Mouse (Mus musculus): ENCODE measurements around the gene F3. TPM values are rescaled to one million over a fixed set of nuclear protein-coding genes. Genes with fewer than 3 reads are reported as not detected.
A peak's percentile ranks its signal among the peaks of the same experiment; 100 is the strongest.

The F3 gene
- total RNA-seq (2012; rRNA removed) = 28.4 and 57.8 TPM in 2 replicates

- H3K4me1 ChIP-seq (ENCODE audit: control insufficient read depth in 2 of 2, insufficient read depth in 2 of 2, low read length in 2 of 2, poor library complexity in 1 of 2) = peaks cover 0 to 7% of the 10 kb centered on the region in 2 experiments; a peak in 1 of 4 replicates
- in situ Hi-C loops (cut with MboI; ENCODE audit: low sequenced_read_pairs in 2 of 2, unreplicated experiment in 2 of 2) = loop anchor here in 1 of 2 experiments (10.0 kb wide), 1 partner anchor 168 kb away; no protein-coding TSS in a partner anchor
- H3K9me3 ChIP-seq (ENCODE audit: control insufficient read depth, insufficient read depth, low read depth, low read length) = no peaks in the 10 kb centered on the region
- peak within 1 kb of the TSS; percentile 63 to 85 for H3K4me3 ChIP-seq (ENCODE audit: insufficient read depth in 1 of 2, low read depth in 1 of 2, low read length in 2 of 2, poor library complexity in 1 of 2, severe bottlenecking in 1 of 2)
- no peaks in the 10 kb centered on the region; the same call in 1 of the 2 replicates for H3K36me3 ChIP-seq (ENCODE audit: control insufficient read depth, insufficient read depth, low read length, poor library complexity, severe bottlenecking)
- TF ChIP-seq ZC3H11A (IDR thresholded peaks at IDR 0.05; ENCODE audit: borderline replicate concordance, low read depth, low read length) = 0 out of 2 replicates have a peak, but pooled peaks have one; percentile 18
- TF ChIP-seq CHD2 (IDR thresholded peaks at IDR 0.05; ENCODE audit: low read depth, low read length) = no peak
- peak within 1 kb of the TSS; percentile 74 for H3K9ac ChIP-seq (ENCODE audit: insufficient read depth, low read depth, low read length, poor library complexity, severe bottlenecking)
- H3K27ac ChIP-seq (ENCODE audit: insufficient read depth, low read depth, low read length, poor library complexity, severe bottlenecking) = no peak within 1 kb of the TSS
- peak; percentile 66 for DNase-seq (ENCODE audit: low read depth, low spot score)
These were observed at the start of gene F3 for GRCm38 (mm10) chr3:121722971-121723844. Gene F3 (plus strand): TSS chr3:121723537.

GRCm38 (mm10) chr3:121678935-121679334 lies 44.4 kb upstream of the F3 start:
- Histone ChIP-seq H3K27ac (ENCODE audit: insufficient read depth, low read depth, low read length, poor library complexity, severe bottlenecking) (no peak overlapping the region), H3K4me3 (ENCODE audit: insufficient read depth in 1 of 2, low read depth in 1 of 2, low read length in 2 of 2, poor library complexity in 1 of 2, severe bottlenecking in 1 of 2) (no peak overlapping the region), H3K9me3 (ENCODE audit: control insufficient read depth, insufficient read depth, low read depth, low read length) (no peaks in the 10 kb centered on the region), H3K9ac (ENCODE audit: insufficient read depth, low read depth, low read length, poor library complexity, severe bottlenecking) (no peak overlapping the region), H3K4me1 (ENCODE audit: control insufficient read depth in 2 of 2, insufficient read depth in 2 of 2, low read length in 2 of 2, poor library complexity in 1 of 2) (no peaks in the 10 kb centered on the region), H3K36me3 (ENCODE audit: control insufficient read depth, insufficient read depth, low read length, poor library complexity, severe bottlenecking) (no peaks in the 10 kb centered on the region)
- TF ChIP-seq ZC3H11A (IDR thresholded peaks at IDR 0.05; ENCODE audit: borderline replicate concordance, low read depth, low read length) (no peak), MAFK (IDR thresholded peaks at IDR 0.05; ENCODE audit: insufficient read depth, low read depth, low read length) (no peak), CHD2 (IDR thresholded peaks at IDR 0.05; ENCODE audit: low read depth, low read length) (no peak), HCFC1 (IDR thresholded peaks at IDR 0.05; ENCODE audit: borderline replicate concordance, insufficient read depth, low read length) (no peak), ZNF384 (IDR thresholded peaks at IDR 0.05; ENCODE audit: low read depth, low read length) (no peak)
- no peak for DNase-seq (ENCODE audit: low read depth, low spot score)
- in situ Hi-C loops (cut with MboI; ENCODE audit: low sequenced_read_pairs in 2 of 2, unreplicated experiment in 2 of 2) = no loop called here

DNA sequence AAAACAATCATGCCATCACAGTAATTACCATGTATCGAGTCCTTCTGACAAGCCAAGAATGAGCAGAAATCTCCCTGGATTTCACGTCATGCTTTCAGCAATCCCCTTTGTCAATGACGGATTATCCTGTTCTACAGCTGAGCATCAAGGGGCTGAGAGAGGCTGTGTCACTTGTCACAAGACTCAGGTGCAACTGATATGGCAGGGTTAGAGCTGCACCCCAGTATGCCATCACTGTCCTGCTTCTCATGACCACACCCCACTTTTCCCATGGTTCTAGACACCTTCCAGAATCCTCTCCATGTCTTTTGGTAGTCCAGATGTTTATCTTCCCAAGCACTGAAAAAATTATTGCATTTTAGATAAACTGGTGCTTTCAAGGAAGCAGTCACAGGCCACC lies 43.9 kb upstream of the F3 start:
- DNase-seq (ENCODE audit: low read depth, low spot score) = no peak
- Histone ChIP-seq H3K36me3 (ENCODE audit: control insufficient read depth, insufficient read depth, low read length, poor library complexity, severe bottlenecking) (no peaks in the 10 kb centered on the region), H3K4me3 (ENCODE audit: insufficient read depth in 1 of 2, low read depth in 1 of 2, low read length in 2 of 2, poor library complexity in 1 of 2, severe bottlenecking in 1 of 2) (no peak overlapping the region), H3K9me3 (ENCODE audit: control insufficient read depth, insufficient read depth, low read depth, low read length) (no peaks in the 10 kb centered on the region), H3K9ac (ENCODE audit: insufficient read depth, low read depth, low read length, poor library complexity, severe bottlenecking) (no peak overlapping the region), H3K4me1 (ENCODE audit: control insufficient read depth in 2 of 2, insufficient read depth in 2 of 2, low read length in 2 of 2, poor library complexity in 1 of 2) (no peaks in the 10 kb centered on the region), H3K27ac (ENCODE audit: insufficient read depth, low read depth, low read length, poor library complexity, severe bottlenecking) (no peak overlapping the region)
- in situ Hi-C loops (cut with MboI; ENCODE audit: low sequenced_read_pairs in 2 of 2, unreplicated experiment in 2 of 2) = no loop called here
- no peak for TF ChIP-seq HCFC1 (IDR thresholded peaks at IDR 0.05; ENCODE audit: borderline replicate concordance, insufficient read depth, low read length)
- no peak for TF ChIP-seq ZNF384 (IDR thresholded peaks at IDR 0.05; ENCODE audit: low read depth, low read length)
- TF ChIP-seq ZC3H11A (IDR thresholded peaks at IDR 0.05; ENCODE audit: borderline replicate concordance, low read depth, low read length) = no peak
- TF ChIP-seq MAFK (IDR thresholded peaks at IDR 0.05; ENCODE audit: insufficient read depth, low read depth, low read length) = no peak
- no peak for TF ChIP-seq CHD2 (IDR thresholded peaks at IDR 0.05; ENCODE audit: low read depth, low read length)

- TF ChIP-seq ZNF384 (IDR thresholded peaks at IDR 0.05; ENCODE audit: low read depth, low read length) (no peak), ZC3H11A (IDR thresholded peaks at IDR 0.05; ENCODE audit: borderline replicate concordance, low read depth, low read length) (no peak), HCFC1 (IDR thresholded peaks at IDR 0.05; ENCODE audit: borderline replicate concordance, insufficient read depth, low read length) (no peak), MAFK (IDR thresholded peaks at IDR 0.05; ENCODE audit: insufficient read depth, low read depth, low read length) (no peak), CHD2 (IDR thresholded peaks at IDR 0.05; ENCODE audit: low read depth, low read length) (no peak)
These were observed 43.1 kb upstream of the F3 start for GRCm38 (mm10) chr3:121680187-121680586.

More at GRCm38 (mm10) chr3:121680187-121680586, 43.1 kb upstream of the F3 start:
- in situ Hi-C loops (cut with MboI; ENCODE audit: low sequenced_read_pairs in 2 of 2, unreplicated experiment in 2 of 2) = no loop called here
- DNase-seq (ENCODE audit: low read depth, low spot score) = no peak
- no peak overlapping the region for H3K27ac ChIP-seq (ENCODE audit: insufficient read depth, low read depth, low read length, poor library complexity, severe bottlenecking)
- H3K9ac ChIP-seq (ENCODE audit: insufficient read depth, low read depth, low read length, poor library complexity, severe bottlenecking) = no peak overlapping the region
- no peaks in the 10 kb centered on the region for H3K9me3 ChIP-seq (ENCODE audit: control insufficient read depth, insufficient read depth, low read depth, low read length)
- no peaks in the 10 kb centered on the region for H3K4me1 ChIP-seq (ENCODE audit: control insufficient read depth in 2 of 2, insufficient read depth in 2 of 2, low read length in 2 of 2, poor library complexity in 1 of 2)
- H3K36me3 ChIP-seq (ENCODE audit: control insufficient read depth, insufficient read depth, low read length, poor library complexity, severe bottlenecking) = no peaks in the 10 kb centered on the region
- H3K4me3 ChIP-seq (ENCODE audit: insufficient read depth in 1 of 2, low read depth in 1 of 2, low read length in 2 of 2, poor library complexity in 1 of 2, severe bottlenecking in 1 of 2) = no peak overlapping the region
